Mouse (Mus musculus) forebrain, embryonic 12.5 days (tissue): ENCODE measurements at regions not wholly inside any gene's neighbourhood (a gene's known extent, or its start where the extent isn't known, plus 50 kb on each side); places are given as distances from the start of the nearest gene placed in this dataset.

ENCODE experiments used
- ATAC-seq: fragments of 200-750 bp; cut with Nextera tagmentation; 2 replicates; pipeline ENCODE4 v1.8.0; 2017; ENCODE audit warnings: moderate TSS enrichment; ENCODE audit not compliant: low FRiP score
- H3K27ac ChIP-seq: fragments of 300-500 bp; sonication (generic); 2 replicates; pipeline ENCODE4 v1.5.1; 2016; ENCODE audit warnings: mild to moderate bottlenecking
- H3K27me3 ChIP-seq: fragments of 300-500 bp; sonication (generic); 2 replicates; pipeline ENCODE4 v1.6.1; 2016; ENCODE audit warnings: mild to moderate bottlenecking
- H3K36me3 ChIP-seq: fragments of 300-500 bp; sonication (generic); replicated peaks from 2 replicates; pipeline ENCODE4 v1.6.1; 2016; ENCODE audit warnings: mild to moderate bottlenecking
- H3K4me1 ChIP-seq: fragments of 300-500 bp; sonication (generic); 2 replicates; pipeline ENCODE4 v1.6.1; 2016
- H3K4me2 ChIP-seq: fragments of 300-500 bp; sonication (generic); 2 replicates; pipeline ENCODE4 v1.6.1; 2016; ENCODE audit warnings: mild to moderate bottlenecking, moderate library complexity
- H3K4me3 ChIP-seq: fragments of 300-500 bp; sonication (generic); replicated peaks from 2 replicates; pipeline ENCODE4 v1.5.1; 2016; ENCODE audit warnings: mild to moderate bottlenecking
- H3K9ac ChIP-seq: fragments of 300-500 bp; sonication (generic); 2 replicates; pipeline ENCODE4 v1.6.1; 2016; ENCODE audit warnings: mild to moderate bottlenecking
- H3K9me3 ChIP-seq: fragments of 300-500 bp; sonication (generic); 2 replicates; pipeline ENCODE4 v1.6.1; 2016
- WGBS: fragments of 180-500 bp; shearing (Covaris S2); methylation state at CpG from one replicate; pipeline ENCODE4 v1.1.7; 2016; 5-methylcytosine and 5-hydroxymethylcytosine counted together

GRCm38 (mm10) chr2:92853175-92853574 lies 61.7 kb upstream of the Syt13 start:
- Histone ChIP-seq H3K4me3 (no peak overlapping the region), H3K9me3 (no peaks in the 10 kb centered on the region), H3K4me2 (no peak overlapping the region), H3K27me3 (no peaks in the 10 kb centered on the region), H3K4me1 (peaks cover 24% of the 10 kb centered on the region), H3K36me3 (no peaks in the 10 kb centered on the region), H3K9ac (no peak overlapping the region), H3K27ac (no peak overlapping the region)
- ATAC-seq = no peak
- WGBS = 78% methylated on average over 3 of the region's 3 CpGs

- no peak overlapping the region for H3K4me2 ChIP-seq
- H3K4me3 ChIP-seq = no peak overlapping the region
- no peaks in the 10 kb centered on the region for H3K9me3 ChIP-seq
- H3K36me3 ChIP-seq = no peaks in the 10 kb centered on the region
- ATAC-seq = no peak
- no peak overlapping the region for H3K9ac ChIP-seq
- peaks cover 22% of the 10 kb centered on the region for H3K4me1 ChIP-seq
- H3K27ac ChIP-seq = no peak overlapping the region
- WGBS = 51% methylated on average over 4 of the region's 4 CpGs
- H3K27me3 ChIP-seq = no peaks in the 10 kb centered on the region
Measured at GRCm38 (mm10) chr2:92854331-92854730, 60.6 kb upstream of the Syt13 start.

GRCm38 (mm10) chr2:92856047-92856446 lies 58.9 kb upstream of the Syt13 start:
- Histone ChIP-seq H3K36me3 (no peaks in the 10 kb centered on the region), H3K9ac (no peak overlapping the region), H3K4me3 (no peak overlapping the region), H3K27me3 (no peaks in the 10 kb centered on the region), H3K27ac (no peak overlapping the region), H3K9me3 (no peaks in the 10 kb centered on the region), H3K4me2 (no peak overlapping the region), H3K4me1 (peaks cover 17% of the 10 kb centered on the region)
- no peak for ATAC-seq
- WGBS = 80% methylated on average over 12 of the region's 12 CpGs

- no peaks in the 10 kb centered on the region for H3K36me3 ChIP-seq
- H3K9ac ChIP-seq = no peak overlapping the region
- ATAC-seq = no peak
- H3K27me3 ChIP-seq = no peaks in the 10 kb centered on the region
- H3K27ac ChIP-seq = no peak overlapping the region
- no peak overlapping the region for H3K4me2 ChIP-seq
- 0 out of 2 replicates have a peak, but pooled peaks cover 9% of the 10 kb centered on the region for H3K9me3 ChIP-seq
- no peak overlapping the region for H3K4me3 ChIP-seq
- H3K4me1 ChIP-seq = peaks cover 7% of the 10 kb centered on the region; the same call in 1 of the 2 replicates
- 83% methylated on average over 8 of the region's 8 CpGs for whole genome bisulfite sequencing
Measured at GRCm38 (mm10) chr2:92860502-92861197, 54.2 kb upstream of the Syt13 start.
